Mouse (Mus musculus): ENCODE measurements around the gene Prepl. TPM values are rescaled to one million over a fixed set of nuclear protein-coding genes. Genes with fewer than 3 reads are reported as not detected.

Gene Prepl
- polyA plus RNA-seq, 1 experiment from 2014 or later = 4.5 TPM

DNA sequence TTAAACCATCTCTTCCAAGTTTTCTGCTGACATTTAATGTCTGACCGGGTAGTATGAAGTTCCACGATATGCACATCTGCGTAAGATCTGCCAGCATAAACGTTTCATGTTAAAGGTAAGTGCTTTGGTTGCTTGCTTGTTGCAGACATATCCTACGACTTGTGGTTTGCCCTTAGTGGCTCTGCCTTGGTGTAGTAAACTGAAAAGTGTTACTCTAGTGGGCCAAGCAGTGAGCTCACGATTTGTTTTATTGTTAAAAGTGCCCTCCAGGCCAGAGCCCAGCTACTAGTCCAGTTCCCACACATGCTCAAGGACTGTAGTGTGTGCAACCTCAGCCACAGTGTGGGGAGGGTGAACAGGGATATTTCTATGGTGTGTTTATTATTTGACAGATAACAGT lies 63.6 kb downstream of the Prepl start:
- Histone ChIP-seq H3K9ac (replicated peaks) (no peak overlapping the region), H3K9me3 (ENCODE audit: low read length) (no peaks in the 10 kb centered on the region), H3K36me3 (replicated peaks; ENCODE audit: insufficient read depth, low read length) (no peaks in the 10 kb centered on the region), H3K4me3 (ENCODE audit: low read depth, low read length) (no peak overlapping the region), H3K27me3 (ENCODE audit: insufficient read depth, low read length) (no peaks in the 10 kb centered on the region), H3K27ac (ENCODE audit: low read depth) (peak overlapping the region; percentile 20; the same call in 1 of the 2 replicates), H3K4me1 (ENCODE audit: insufficient read depth) (peaks cover 12% of the 10 kb centered on the region), H3K4me2 (ENCODE audit: low read depth, low read length) (no peak overlapping the region)
- TF ChIP-seq CTCF (IDR thresholded peaks at IDR 0.05; ENCODE audit: low read depth) (no peak), EP300 (IDR thresholded peaks at IDR 0.05; ENCODE audit: low read depth) (no peak)
- ATAC-seq = no peak
- WGBS (ENCODE audit: insufficient replicate concordance) = 84% methylated on average over 6 of the region's 6 CpGs
- DNase-seq = no peak

DNA sequence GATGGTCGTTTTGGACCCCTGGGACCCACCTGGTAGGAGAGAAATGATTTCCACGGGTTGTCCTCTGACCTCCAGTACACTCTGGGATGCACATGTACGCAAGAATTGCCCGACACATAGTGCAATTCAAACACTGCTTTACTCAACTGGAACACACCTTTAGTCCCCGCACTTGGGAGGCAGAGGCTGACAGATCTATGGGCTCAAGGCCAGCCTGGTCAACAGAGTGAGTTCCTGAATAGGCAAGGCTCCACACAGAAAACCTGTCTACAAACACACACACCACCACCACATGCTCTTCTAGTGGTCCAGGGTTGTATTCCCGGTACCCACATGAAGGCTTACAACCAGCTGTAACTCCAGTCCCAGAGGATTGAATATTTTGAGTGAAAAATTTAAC lies 64.9 kb downstream of the Prepl start:
- Histone ChIP-seq H3K27ac (ENCODE audit: low read depth) (peak overlapping the region; percentile 70), H3K27me3 (ENCODE audit: insufficient read depth, low read length) (no peaks in the 10 kb centered on the region), H3K9ac (replicated peaks) (no peak overlapping the region), H3K4me1 (ENCODE audit: insufficient read depth) (peaks cover 12% of the 10 kb centered on the region), H3K4me2 (ENCODE audit: low read depth, low read length) (no peak overlapping the region), H3K4me3 (ENCODE audit: low read depth, low read length) (no peak overlapping the region), H3K9me3 (ENCODE audit: low read length) (no peaks in the 10 kb centered on the region), H3K36me3 (replicated peaks; ENCODE audit: insufficient read depth, low read length) (no peaks in the 10 kb centered on the region)
- TF ChIP-seq CTCF (IDR thresholded peaks at IDR 0.05; ENCODE audit: low read depth) = no peak
- TF ChIP-seq EP300 (IDR thresholded peaks at IDR 0.05; ENCODE audit: low read depth) = 0 out of 2 replicates have a peak, but pooled peaks have one; percentile 15
- DNase-seq (peak; percentile 70), ATAC-seq (peak; percentile 92)
- WGBS (ENCODE audit: insufficient replicate concordance) = 69% methylated on average over 6 of the region's 6 CpGs

DNA sequence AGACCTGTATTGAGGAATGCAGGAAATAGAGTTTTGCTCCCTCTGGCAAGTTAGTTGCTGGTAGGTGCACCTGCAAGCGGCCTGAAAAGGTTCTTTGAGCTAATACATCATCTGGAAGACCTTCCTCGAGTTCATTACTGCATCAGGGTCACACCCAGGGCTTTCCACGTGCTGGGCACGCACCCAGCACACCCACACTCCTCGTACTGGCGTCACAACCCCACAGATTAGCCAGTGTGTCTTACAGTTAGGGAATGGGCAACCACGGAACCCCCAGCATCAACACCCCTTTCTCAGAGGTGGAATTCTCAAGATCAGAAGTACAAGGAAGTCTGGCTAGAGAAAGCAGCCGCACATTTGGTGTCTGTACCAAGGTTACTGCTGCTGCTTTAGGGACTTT lies 65.8 kb downstream of the Prepl start:
- TF ChIP-seq EP300 (IDR thresholded peaks at IDR 0.05; ENCODE audit: low read depth) (no peak), CTCF (IDR thresholded peaks at IDR 0.05; ENCODE audit: low read depth) (no peak)
- DNase-seq = no peak
- Histone ChIP-seq H3K9ac (replicated peaks) (no peak overlapping the region), H3K36me3 (replicated peaks; ENCODE audit: insufficient read depth, low read length) (no peaks in the 10 kb centered on the region), H3K4me2 (ENCODE audit: low read depth, low read length) (no peak overlapping the region), H3K9me3 (ENCODE audit: low read length) (no peaks in the 10 kb centered on the region), H3K27me3 (ENCODE audit: insufficient read depth, low read length) (no peaks in the 10 kb centered on the region), H3K27ac (ENCODE audit: low read depth) (peak overlapping the region; percentile 70), H3K4me3 (ENCODE audit: low read depth, low read length) (no peak overlapping the region), H3K4me1 (ENCODE audit: insufficient read depth) (peaks cover 12% of the 10 kb centered on the region)
- WGBS (ENCODE audit: insufficient replicate concordance) = 87% methylated on average over 8 of the region's 8 CpGs
- no peak for ATAC-seq

DNA sequence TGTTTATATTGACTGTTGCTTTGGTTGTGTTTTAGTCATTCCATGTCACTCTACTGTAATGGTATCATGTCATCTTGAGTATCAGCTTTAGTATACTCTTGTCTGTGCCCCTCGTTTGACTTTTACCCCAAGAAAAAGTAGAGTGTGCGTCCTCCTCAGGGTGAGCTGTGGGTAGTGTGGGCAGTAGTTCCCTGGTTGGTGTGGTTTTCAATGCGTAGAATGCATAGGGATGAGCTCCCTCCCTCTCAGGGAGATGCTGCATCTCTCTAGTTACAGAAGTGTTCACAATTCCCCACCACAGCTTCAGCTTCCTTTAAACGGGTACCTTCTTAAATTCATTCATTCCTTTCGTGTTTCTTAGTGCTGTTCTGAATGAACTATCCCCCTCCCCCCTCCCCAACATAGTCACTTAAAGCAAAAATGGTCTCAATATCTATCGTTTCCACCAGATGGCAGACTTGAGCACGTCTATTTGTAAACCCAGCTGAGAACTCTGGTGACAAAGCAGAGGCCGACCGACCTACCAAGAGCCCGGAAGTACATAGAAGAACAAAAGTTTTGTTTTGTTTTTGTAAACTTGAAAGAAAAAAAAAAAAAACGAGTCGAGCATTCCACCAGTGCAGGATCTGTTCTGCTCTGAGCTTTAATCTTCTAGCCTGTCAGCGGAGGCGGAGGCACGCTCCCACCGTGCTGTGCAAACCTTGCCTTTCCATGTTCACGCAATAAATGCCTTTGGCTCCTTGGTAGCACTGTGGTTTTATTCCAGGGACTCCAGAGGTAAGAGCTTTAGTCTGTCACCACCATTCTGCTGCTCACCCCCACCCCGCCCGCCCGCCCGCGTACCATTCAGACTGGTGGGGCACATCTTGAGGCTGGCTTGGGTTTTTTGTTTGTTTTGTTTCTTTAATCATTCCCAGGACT lies 66.5 kb downstream of the Prepl start:
- peaks cover 11% of the 10 kb centered on the region for H3K4me1 ChIP-seq (ENCODE audit: insufficient read depth)
- WGBS (ENCODE audit: insufficient replicate concordance) = 57% methylated on average over 22 of the region's 22 CpGs
- peak overlapping the region; percentile 70; the same call in 1 of the 2 replicates for H3K27ac ChIP-seq (ENCODE audit: low read depth)
- DNase-seq (peak; percentile 54), ATAC-seq (no peak)
- H3K9me3 ChIP-seq (ENCODE audit: low read length) = no peaks in the 10 kb centered on the region
- H3K36me3 ChIP-seq (replicated peaks; ENCODE audit: insufficient read depth, low read length) = no peaks in the 10 kb centered on the region
- peak; percentile 67 for TF ChIP-seq CTCF (IDR thresholded peaks at IDR 0.05; ENCODE audit: low read depth)
- TF ChIP-seq EP300 (IDR thresholded peaks at IDR 0.05; ENCODE audit: low read depth) = no peak
- no peak overlapping the region for H3K4me2 ChIP-seq (ENCODE audit: low read depth, low read length)
- no peak overlapping the region for H3K9ac ChIP-seq (replicated peaks)
- no peak overlapping the region for H3K4me3 ChIP-seq (ENCODE audit: low read depth, low read length)
- H3K27me3 ChIP-seq (ENCODE audit: insufficient read depth, low read length) = no peaks in the 10 kb centered on the region

DNA sequence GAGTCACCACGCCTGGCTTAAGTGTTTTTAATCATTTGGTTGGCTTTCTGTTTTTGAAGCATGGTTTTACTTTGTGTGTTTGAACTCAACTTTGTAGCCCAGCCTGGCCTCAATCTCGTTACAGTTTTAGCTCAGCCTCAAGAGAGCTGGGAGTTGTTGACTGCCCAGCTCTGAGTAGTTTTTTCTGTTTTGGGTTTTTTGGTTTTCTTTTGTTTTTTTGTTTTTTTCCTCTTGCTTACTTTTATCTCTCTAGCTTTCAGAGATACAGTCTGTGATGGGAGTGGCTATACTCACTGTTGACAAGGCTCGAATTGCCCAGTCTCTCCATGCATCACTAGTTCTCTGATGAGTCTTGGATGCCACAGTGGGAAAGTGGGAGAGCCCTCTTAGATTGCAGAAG lies 69.7 kb downstream of the Prepl start:
- Histone ChIP-seq H3K27ac (ENCODE audit: low read depth) (no peak overlapping the region), H3K9ac (replicated peaks) (no peak overlapping the region), H3K4me1 (ENCODE audit: insufficient read depth) (peaks cover 6% of the 10 kb centered on the region), H3K36me3 (replicated peaks; ENCODE audit: insufficient read depth, low read length) (peaks cover 5% of the 10 kb centered on the region; the same call in 1 of the 2 replicates), H3K9me3 (ENCODE audit: low read length) (no peaks in the 10 kb centered on the region), H3K27me3 (ENCODE audit: insufficient read depth, low read length) (no peaks in the 10 kb centered on the region), H3K4me3 (ENCODE audit: low read depth, low read length) (no peak overlapping the region), H3K4me2 (ENCODE audit: low read depth, low read length) (no peak overlapping the region)
- ATAC-seq (no peak), DNase-seq (no peak)
- TF ChIP-seq EP300 (IDR thresholded peaks at IDR 0.05; ENCODE audit: low read depth) = no peak
- TF ChIP-seq CTCF (IDR thresholded peaks at IDR 0.05; ENCODE audit: low read depth) = no peak
- WGBS (ENCODE audit: insufficient replicate concordance) = 80% methylated on average over 3 of the region's 3 CpGs

DNA sequence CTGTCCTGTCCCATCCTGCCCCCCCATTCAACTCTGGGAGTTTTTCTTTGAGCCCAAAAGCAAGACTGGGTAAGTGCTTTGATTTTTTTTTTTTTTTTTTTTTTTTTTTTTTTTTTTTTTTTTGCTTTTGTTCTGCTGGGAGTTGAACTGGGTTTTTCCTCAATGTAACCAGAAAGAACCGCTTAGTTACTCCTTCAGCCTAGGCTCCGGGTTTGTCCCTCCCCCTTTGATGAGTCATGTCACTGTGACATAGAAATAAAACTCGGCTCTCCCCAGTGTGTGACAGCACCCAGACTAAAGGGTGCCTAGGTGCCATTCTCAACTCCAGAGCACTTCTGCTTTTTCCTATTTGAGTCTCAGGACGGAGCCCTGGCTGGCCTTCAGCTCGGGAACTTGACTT lies 71.2 kb downstream of the Prepl start:
- 41% methylated on average over 5 of the region's 5 CpGs for WGBS (ENCODE audit: insufficient replicate concordance)
- Histone ChIP-seq H3K4me3 (ENCODE audit: low read depth, low read length) (no peak overlapping the region), H3K27me3 (ENCODE audit: insufficient read depth, low read length) (no peaks in the 10 kb centered on the region), H3K36me3 (replicated peaks; ENCODE audit: insufficient read depth, low read length) (peaks cover 5% of the 10 kb centered on the region; the same call in 1 of the 2 replicates), H3K27ac (ENCODE audit: low read depth) (no peak overlapping the region), H3K9me3 (ENCODE audit: low read length) (no peaks in the 10 kb centered on the region), H3K4me1 (ENCODE audit: insufficient read depth) (no peaks in the 10 kb centered on the region; the same call in 1 of the 2 replicates), H3K9ac (replicated peaks) (no peak overlapping the region), H3K4me2 (ENCODE audit: low read depth, low read length) (no peak overlapping the region)
- peak; percentile 45 for ATAC-seq
- TF ChIP-seq EP300 (IDR thresholded peaks at IDR 0.05; ENCODE audit: low read depth) = no peak
- TF ChIP-seq CTCF (IDR thresholded peaks at IDR 0.05; ENCODE audit: low read depth) = no peak
- no peak for DNase-seq

Data from liver, postnatal 0 days (tissue).